Mouse (Mus musculus) limb, embryonic 12.5 days (tissue): Measurements from ENCODE around the gene 2210011C24Rik. TPM values are rescaled to one million over a fixed set of nuclear protein-coding genes. Genes with fewer than 3 reads are reported as not detected.

Experiments used
- ATAC-seq: fragments of 200-750 bp; cut with Nextera tagmentation; 2 replicates; pipeline ENCODE4 v1.8.0; 2017; ENCODE audit warnings: low read depth, moderate TSS enrichment; ENCODE audit not compliant: insufficient number of reproducible peaks, insufficient read depth, low FRiP score, low TSS enrichment
- H3K27ac ChIP-seq: fragments of 300-500 bp; sonication (generic); 2 replicates; pipeline ENCODE4 v1.5.1; 2016; ENCODE audit warnings: mild to moderate bottlenecking, moderate library complexity
- H3K27me3 ChIP-seq: fragments of 300-500 bp; sonication (generic); 2 replicates; pipeline ENCODE4 v1.6.1; 2016; ENCODE audit warnings: mild to moderate bottlenecking, moderate library complexity
- H3K36me3 ChIP-seq: fragments of 300-500 bp; sonication (generic); 2 replicates; pipeline ENCODE4 v1.6.1; 2016; ENCODE audit warnings: mild to moderate bottlenecking, moderate library complexity
- H3K4me1 ChIP-seq: fragments of 300-500 bp; sonication (generic); replicated peaks from 2 replicates; pipeline ENCODE4 v1.6.1; 2016
- H3K4me2 ChIP-seq: fragments of 300-500 bp; sonication (generic); 2 replicates; pipeline ENCODE4 v1.6.1; 2016; ENCODE audit warnings: mild to moderate bottlenecking, moderate library complexity
- H3K4me3 ChIP-seq: fragments of 300-500 bp; sonication (generic); replicated peaks from 2 replicates; pipeline ENCODE4 v1.5.1; 2016; ENCODE audit warnings: mild to moderate bottlenecking
- H3K9ac ChIP-seq: fragments of 300-500 bp; sonication (generic); replicated peaks from 2 replicates; pipeline ENCODE4 v1.6.1; 2016; ENCODE audit warnings: mild to moderate bottlenecking, moderate library complexity
- H3K9me3 ChIP-seq: fragments of 300-500 bp; sonication (generic); 2 replicates; pipeline ENCODE4 v1.6.1; 2016; ENCODE audit warnings: mild to moderate bottlenecking, moderate library complexity
- whole genome bisulfite sequencing: fragments of 180-500 bp; shearing (Covaris S2); methylation state at CpG from one replicate; pipeline ENCODE4 v1.1.7; 2016; 5-methylcytosine and 5-hydroxymethylcytosine counted together
- polyA plus RNA-seq: library from polyadenylated mRNA; unstranded; fragments of >200 nt; fragmentation: Nextera tagmentation; extraction: Ambion mirVana; gene quantifications from 2 replicates; pipeline ENCODE4 v1.2.1, GENCODE M21; 2016

The 2210011C24Rik gene
- 0.64 TPM in 1 of 2 replicates, not detected in the other for polyA plus RNA-seq

DNA sequence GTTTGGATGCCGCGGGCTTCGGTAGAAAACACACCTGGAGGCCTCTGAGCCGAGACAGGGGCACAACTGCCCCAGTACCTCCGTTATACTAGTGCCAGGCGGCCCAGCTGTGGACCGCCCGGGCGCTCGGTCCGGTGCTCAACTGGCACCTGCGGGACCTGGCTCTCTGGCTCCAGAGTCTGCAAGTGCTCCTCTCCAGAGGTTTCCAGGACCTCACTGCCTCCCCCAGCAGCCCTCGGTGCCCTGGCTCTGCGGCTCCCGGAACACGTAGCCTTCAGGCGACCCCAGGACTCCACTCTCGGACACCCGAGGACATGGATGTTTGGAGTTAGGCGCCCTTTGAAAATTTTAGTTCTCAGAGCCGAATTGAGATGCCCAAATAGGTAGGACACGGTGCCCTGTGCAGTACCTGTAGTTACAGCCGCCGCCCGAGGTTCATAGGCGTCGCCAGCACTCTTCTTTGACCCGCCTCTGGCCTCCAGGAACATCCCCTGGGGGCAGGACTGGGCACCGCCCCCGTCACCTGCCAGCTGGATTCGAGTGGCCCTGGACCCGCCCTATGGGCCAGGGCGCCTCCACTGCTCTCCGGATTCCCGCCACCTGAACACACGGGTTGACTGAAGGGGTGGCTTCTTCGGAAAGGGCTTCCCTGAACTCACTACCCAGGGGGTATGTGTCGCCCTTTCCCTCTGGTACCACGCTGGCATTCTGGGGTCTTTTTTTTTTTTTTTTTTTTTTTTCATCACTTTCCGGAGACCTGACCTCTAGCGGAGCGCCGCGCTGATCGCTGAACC is at the start of gene 2210011C24Rik:
2210011C24Rik (minus strand) TSS at position 467 of the 794 bp plus-strand sequence.
- Histone ChIP-seq H3K9me3 (0 out of 2 replicates have a peak, but pooled peaks cover 4% of the 10 kb centered on the region), H3K4me2 (peak within 1 kb of the TSS; percentile 97), H3K36me3 (no peaks in the 10 kb centered on the region), H3K9ac (peak within 1 kb of the TSS; percentile 58), H3K27ac (no peak within 1 kb of the TSS), H3K4me1 (peaks cover 26% of the 10 kb centered on the region), H3K4me3 (peak within 1 kb of the TSS; percentile 54), H3K27me3 (peaks cover 60% of the 10 kb centered on the region)
- 1% methylated on average over 45 of the region's 45 CpGs for WGBS
- ATAC-seq = no peak; the same call in 1 of the 2 replicates

DNA sequence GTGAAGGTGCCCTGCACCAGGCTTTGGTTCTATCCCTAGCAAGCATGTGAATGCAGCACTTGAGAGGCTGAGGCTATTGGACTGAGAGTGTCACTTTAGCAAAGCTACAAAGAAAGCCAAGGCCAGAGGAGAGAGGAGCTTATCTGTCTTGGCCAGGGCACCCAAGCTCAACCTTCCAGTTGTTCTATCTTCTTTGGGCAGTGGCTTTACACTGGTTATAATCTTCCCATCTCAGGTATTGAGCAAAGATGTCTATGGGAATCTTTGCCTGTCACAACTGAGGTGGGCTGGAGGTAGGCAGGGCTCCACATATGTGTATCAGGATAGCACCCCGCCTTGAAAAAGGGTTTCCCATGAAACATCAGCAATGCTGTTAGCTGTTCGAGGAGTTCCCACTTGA is 48.3 kb upstream of the 2210011C24Rik start:
- Histone ChIP-seq H3K27ac (no peak overlapping the region), H3K4me2 (no peak overlapping the region), H3K36me3 (no peaks in the 10 kb centered on the region), H3K9me3 (0 out of 2 replicates have a peak, but pooled peaks cover 4% of the 10 kb centered on the region), H3K4me3 (no peak overlapping the region), H3K4me1 (no peaks in the 10 kb centered on the region), H3K27me3 (no peaks in the 10 kb centered on the region), H3K9ac (no peak overlapping the region)
- WGBS = 88% methylated on average over 2 of the region's 2 CpGs
- ATAC-seq = no peak

DNA sequence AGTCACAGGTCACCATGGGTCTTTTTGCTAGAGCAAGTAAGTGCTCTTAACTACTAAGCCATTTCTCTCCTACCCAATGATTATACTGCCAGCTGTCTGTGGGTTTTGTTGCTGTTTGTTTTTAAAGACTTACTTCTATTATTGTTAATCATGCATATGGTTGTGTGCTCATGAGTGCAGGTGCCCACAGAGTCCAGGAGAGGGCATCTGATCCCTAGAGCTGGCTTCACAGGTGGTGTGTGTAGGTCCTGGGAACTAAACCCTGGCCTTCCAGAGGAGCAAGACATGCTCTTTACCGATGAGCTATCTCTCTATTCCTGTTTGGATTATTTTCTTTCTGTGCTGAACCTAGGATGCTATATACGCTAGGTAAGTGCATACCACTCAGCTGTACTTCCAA is 47.3 kb upstream of the 2210011C24Rik start:
- no peak for ATAC-seq
- Histone ChIP-seq H3K9ac (no peak overlapping the region), H3K36me3 (no peaks in the 10 kb centered on the region), H3K4me1 (no peaks in the 10 kb centered on the region), H3K4me2 (no peak overlapping the region), H3K9me3 (0 out of 2 replicates have a peak, but pooled peaks cover 5% of the 10 kb centered on the region), H3K27ac (no peak overlapping the region), H3K27me3 (no peaks in the 10 kb centered on the region), H3K4me3 (no peak overlapping the region)
- WGBS = 96% methylated on average over 2 of the region's 2 CpGs

DNA sequence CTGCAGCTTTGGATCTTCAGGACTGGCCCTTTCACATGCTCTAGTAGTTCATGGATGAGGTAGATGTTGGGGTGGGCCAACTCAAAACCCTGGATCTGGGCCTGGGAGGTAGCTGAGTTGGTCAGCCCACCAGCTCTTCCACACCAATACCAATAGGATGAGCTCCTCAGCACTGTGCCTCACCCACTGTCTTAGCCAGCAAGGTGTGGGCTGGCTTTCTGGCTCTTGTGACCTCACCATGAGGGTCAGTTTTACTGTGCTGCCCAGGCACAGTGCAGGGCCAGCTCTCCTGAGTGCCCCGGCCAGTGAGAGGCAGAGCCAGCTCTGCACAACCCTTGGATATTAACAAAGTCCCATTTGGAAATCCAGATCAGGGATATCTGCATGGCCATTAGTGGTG is 45.9 kb upstream of the 2210011C24Rik start:
- H3K9ac ChIP-seq = no peak overlapping the region
- H3K4me2 ChIP-seq = no peak overlapping the region
- no peak overlapping the region for H3K4me3 ChIP-seq
- WGBS = 90% methylated on average over 1 of the region's 1 CpGs
- H3K27me3 ChIP-seq = no peaks in the 10 kb centered on the region
- no peak overlapping the region for H3K27ac ChIP-seq
- 0 out of 2 replicates have a peak, but pooled peaks cover 5% of the 10 kb centered on the region for H3K9me3 ChIP-seq
- ATAC-seq = no peak
- H3K36me3 ChIP-seq = no peaks in the 10 kb centered on the region
- H3K4me1 ChIP-seq = no peaks in the 10 kb centered on the region

DNA sequence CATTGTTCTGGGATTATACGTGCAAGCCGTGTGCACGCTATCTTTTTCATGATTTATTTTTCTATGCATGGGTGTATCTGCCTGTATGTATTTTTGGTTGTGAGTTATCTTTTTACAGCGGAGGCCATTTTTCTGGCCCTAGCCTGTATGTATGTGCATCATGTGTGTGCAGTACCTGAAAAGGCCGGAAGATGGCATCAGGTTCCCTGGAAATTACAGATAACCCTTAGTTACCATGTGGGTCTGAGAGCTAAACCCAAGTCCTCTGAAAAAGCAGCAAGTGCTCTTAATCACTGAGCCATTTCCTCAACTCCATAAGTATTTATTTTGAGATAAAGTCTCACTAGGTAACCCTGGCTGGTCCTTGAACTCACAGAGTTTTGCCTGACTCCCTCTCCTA is 41.3 kb upstream of the 2210011C24Rik start:
- no peaks in the 10 kb centered on the region for H3K36me3 ChIP-seq
- H3K4me1 ChIP-seq = 0 out of 2 replicates have a peak, but pooled peaks cover 7% of the 10 kb centered on the region
- ATAC-seq = no peak
- H3K27me3 ChIP-seq = 0 out of 2 replicates have a peak, but pooled peaks cover 7% of the 10 kb centered on the region
- no peak overlapping the region for H3K4me2 ChIP-seq
- 0 out of 2 replicates have a peak, but pooled peaks cover 5% of the 10 kb centered on the region for H3K9me3 ChIP-seq
- 95% methylated on average over 5 of the region's 5 CpGs for WGBS
- H3K27ac ChIP-seq = no peak overlapping the region
- no peak overlapping the region for H3K4me3 ChIP-seq
- no peak overlapping the region for H3K9ac ChIP-seq

DNA sequence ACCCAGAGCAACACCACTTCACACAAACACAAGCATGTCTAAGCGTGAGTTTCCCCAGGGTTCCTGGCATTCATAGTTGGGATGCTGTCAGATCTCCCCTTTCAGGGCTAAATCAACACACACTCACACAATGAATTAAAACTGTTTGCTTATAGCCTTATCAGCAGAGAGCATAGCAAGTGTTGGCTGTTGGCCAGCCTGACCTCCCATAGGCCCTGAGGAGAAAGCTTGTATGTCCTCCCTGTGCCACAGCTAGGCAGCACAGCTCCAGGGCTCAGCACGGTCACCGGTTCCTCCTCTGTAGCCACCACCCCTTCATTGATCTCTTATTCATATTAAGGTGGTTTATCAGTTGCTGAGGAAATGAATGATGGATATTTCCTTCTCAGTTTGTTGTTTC is 40.8 kb upstream of the 2210011C24Rik start:
- H3K4me1 ChIP-seq = 0 out of 2 replicates have a peak, but pooled peaks cover 9% of the 10 kb centered on the region
- no peak overlapping the region for H3K4me3 ChIP-seq
- H3K9me3 ChIP-seq = 0 out of 2 replicates have a peak, but pooled peaks cover 5% of the 10 kb centered on the region
- H3K27ac ChIP-seq = no peak overlapping the region
- 86% methylated on average over 3 of the region's 3 CpGs for WGBS
- no peak overlapping the region for H3K4me2 ChIP-seq
- no peak for ATAC-seq
- H3K27me3 ChIP-seq = 0 out of 2 replicates have a peak, but pooled peaks cover 7% of the 10 kb centered on the region
- H3K36me3 ChIP-seq = no peaks in the 10 kb centered on the region
- H3K9ac ChIP-seq = no peak overlapping the region

DNA sequence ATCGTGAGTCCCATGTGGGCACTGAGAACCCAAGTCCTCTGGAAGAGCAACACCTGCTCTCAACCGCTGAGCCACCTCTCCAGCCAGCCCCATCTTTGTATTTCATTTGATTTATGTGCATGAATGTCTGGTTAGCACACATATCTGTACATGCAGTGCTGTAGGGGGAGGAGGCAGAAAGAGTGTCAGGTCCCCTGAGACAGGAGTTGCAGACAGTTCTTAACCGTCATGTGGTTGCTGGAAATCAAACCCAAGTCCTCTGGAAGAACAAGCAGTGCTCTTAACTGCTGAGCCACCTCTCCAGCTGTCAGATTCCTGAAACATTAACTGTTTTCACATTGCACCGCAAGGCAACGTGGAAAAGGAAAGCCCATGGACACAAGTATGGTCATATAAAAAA is 36.2 kb upstream of the 2210011C24Rik start:
- Histone ChIP-seq H3K9ac (no peak overlapping the region), H3K27me3 (peaks cover 41% of the 10 kb centered on the region), H3K4me3 (no peak overlapping the region), H3K4me1 (0 out of 2 replicates have a peak, but pooled peaks cover 9% of the 10 kb centered on the region), H3K36me3 (no peaks in the 10 kb centered on the region), H3K27ac (no peak overlapping the region), H3K9me3 (no peaks in the 10 kb centered on the region), H3K4me2 (no peak overlapping the region)
- ATAC-seq = 0 out of 2 replicates have a peak, but pooled peaks have one; percentile 15
- 56% methylated on average over 5 of the region's 5 CpGs for WGBS

DNA sequence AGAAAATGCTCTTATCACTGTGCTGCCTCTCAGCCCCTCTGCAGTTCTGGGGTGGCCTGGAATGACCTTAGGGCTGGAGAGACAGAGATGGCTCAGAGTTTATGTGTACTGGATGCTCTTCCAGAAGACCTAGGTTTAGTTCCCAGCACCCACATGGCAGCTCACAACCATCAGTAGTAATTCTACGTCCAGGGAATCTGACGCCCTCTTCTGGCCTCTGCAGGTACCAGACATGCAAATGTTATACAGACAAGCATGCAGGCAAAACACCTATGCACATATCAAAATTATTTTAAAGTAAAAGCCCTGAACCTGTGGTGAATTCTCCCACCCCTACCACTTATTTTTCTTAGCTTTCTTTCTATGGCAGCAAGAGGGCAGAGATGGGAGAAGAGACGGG is 34.5 kb upstream of the 2210011C24Rik start:
- Histone ChIP-seq H3K9me3 (no peaks in the 10 kb centered on the region), H3K27ac (no peak overlapping the region), H3K36me3 (no peaks in the 10 kb centered on the region), H3K27me3 (peaks cover 58% of the 10 kb centered on the region), H3K4me2 (no peak overlapping the region), H3K4me1 (peaks cover 22% of the 10 kb centered on the region), H3K9ac (no peak overlapping the region), H3K4me3 (no peak overlapping the region)
- ATAC-seq = no peak
- 86% methylated on average over 3 of the region's 3 CpGs for WGBS

DNA sequence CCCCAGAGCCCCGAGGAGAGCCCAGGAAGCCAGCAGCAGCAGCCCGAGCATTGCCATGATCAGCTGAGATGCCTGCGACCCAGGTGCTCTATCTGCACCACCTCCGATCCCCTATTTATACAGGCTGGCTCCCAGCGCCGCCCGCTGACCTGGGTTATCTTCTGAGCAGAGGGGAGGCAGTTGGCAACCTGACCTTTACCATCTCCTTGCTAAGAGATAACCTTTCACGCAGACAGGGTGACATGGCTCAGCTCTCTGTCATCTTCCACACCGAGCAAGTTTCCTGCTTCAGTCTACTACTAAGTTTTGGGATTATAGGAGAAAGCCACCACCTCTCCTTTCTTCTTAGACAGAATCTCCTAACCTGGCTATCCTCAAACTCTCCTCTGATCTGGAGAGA is 32.9 kb upstream of the 2210011C24Rik start, which contains the start of gene Rln3:
Rln3 (minus strand) TSS at position 101 of the 400 bp plus-strand sequence.
- no peak within 1 kb of the TSS for H3K9ac ChIP-seq
- WGBS = 2% methylated on average over 9 of the region's 9 CpGs

DNA sequence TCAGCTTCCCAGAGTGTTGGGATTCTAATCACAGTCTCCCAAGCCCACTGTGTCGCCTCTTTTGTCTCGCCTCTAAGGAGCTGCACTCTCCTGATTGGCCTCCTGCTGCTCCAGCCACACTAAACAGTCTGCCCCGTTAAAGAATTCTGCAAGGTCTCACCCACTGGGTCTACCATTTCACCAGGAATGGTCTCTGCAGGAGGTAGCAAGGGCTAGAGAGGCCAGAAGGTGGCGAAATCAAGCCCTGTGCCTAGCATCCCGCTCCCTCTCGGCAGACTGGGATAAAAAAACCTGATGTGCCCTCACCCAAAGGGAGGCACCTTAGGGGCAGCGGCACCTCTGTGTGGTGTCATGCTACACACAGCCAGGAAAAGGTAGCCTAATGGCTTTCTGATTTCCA is 32.1 kb upstream of the 2210011C24Rik start:
- no peaks in the 10 kb centered on the region for H3K9me3 ChIP-seq
- no peaks in the 10 kb centered on the region for H3K36me3 ChIP-seq
- 4% methylated on average over 7 of the region's 7 CpGs for WGBS
- no peak overlapping the region for H3K27ac ChIP-seq
- H3K9ac ChIP-seq = no peak overlapping the region
- H3K4me2 ChIP-seq = no peak overlapping the region
- peaks cover 22% of the 10 kb centered on the region for H3K4me1 ChIP-seq
- no peak for ATAC-seq
- H3K27me3 ChIP-seq = peaks cover 81% of the 10 kb centered on the region
- H3K4me3 ChIP-seq = no peak overlapping the region

More for the DNA sequence above, 32.9 kb upstream of the 2210011C24Rik start, which contains the start of gene Rln3:
- H3K36me3 ChIP-seq = no peaks in the 10 kb centered on the region
- H3K4me1 ChIP-seq = peaks cover 22% of the 10 kb centered on the region
- no peak for ATAC-seq
- no peak within 1 kb of the TSS for H3K27ac ChIP-seq
- H3K4me3 ChIP-seq = peak within 1 kb of the TSS; percentile 12; the same call in 1 of the 2 replicates
- H3K9me3 ChIP-seq = no peaks in the 10 kb centered on the region
- peaks cover 74% of the 10 kb centered on the region for H3K27me3 ChIP-seq
- H3K4me2 ChIP-seq = no peak within 1 kb of the TSS

DNA sequence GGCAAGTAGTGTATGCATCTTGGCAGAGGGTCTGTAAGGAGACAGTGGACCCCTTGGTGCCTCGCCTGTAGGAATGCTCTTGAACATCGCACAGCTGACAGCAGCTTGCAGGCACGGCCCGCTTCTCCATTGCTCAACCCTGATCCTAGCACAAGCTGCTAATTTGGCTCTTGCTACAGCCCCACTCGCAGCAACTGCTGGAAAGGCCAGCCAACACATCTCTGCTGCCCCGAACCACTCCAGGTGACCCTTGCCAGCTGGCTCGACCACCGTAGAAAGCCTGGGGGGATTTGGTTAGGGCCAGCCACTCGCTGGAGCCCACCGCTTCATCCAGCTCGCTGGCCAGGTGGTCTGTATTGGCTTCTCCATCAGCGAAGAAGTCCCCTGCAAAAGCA is 31.0 kb upstream of the 2210011C24Rik start:
- no peaks in the 10 kb centered on the region for H3K9me3 ChIP-seq
- no peak overlapping the region for H3K27ac ChIP-seq
- H3K9ac ChIP-seq = no peak overlapping the region
- H3K4me3 ChIP-seq = peak overlapping the region; percentile 40
- H3K27me3 ChIP-seq = peaks cover 82% of the 10 kb centered on the region
- H3K36me3 ChIP-seq = no peaks in the 10 kb centered on the region
- H3K4me2 ChIP-seq = peak overlapping the region; percentile 75
- 35% methylated on average over 12 of the region's 12 CpGs for WGBS
- no peak for ATAC-seq
- H3K4me1 ChIP-seq = peaks cover 12% of the 10 kb centered on the region
